Mouse (Mus musculus): ENCODE results near the gene Katna1. TPM values are rescaled to one million over a fixed set of nuclear protein-coding genes. Genes with fewer than 3 reads are reported as not detected.
"Not testable (repeated sequence)": the region's sequence is repeated elsewhere in the genome, so short reads cannot be mapped to it uniquely, and the experiment has no call there.

Katna1 gene
- 10 to 100 TPM; 16.7 to 16.9 TPM for total RNA-seq (2021)
- long read RNA-seq, experiment 1, transcript Katna1-201 (11 exons, 1,774 nt): major isoform, 16 of 23 reads
- long read RNA-seq, experiment 1, partial matches to known transcripts: 1 of 23 reads
- long read RNA-seq, experiment 1, other reads (novel, unspliced or antisense): 6 of 23 reads
- long read RNA-seq, experiment 2, transcript Katna1-201 (11 exons, 1,774 nt): major isoform, 15 of 22 reads
- long read RNA-seq, experiment 2, partial matches to known transcripts: 1 of 22 reads
- long read RNA-seq, experiment 2, other reads (novel, unspliced or antisense): 6 of 22 reads

- DNase-seq (ENCODE audit: low spot score in 2 of 2): peak; percentile 88 to 89
Observed at GRCm38 (mm10) chr10:7725751-7726500, at the start of gene Katna1. Gene Katna1, plus strand, starts transcription at chr10:7726000.

- DNase-seq (ENCODE audit: low spot score in 2 of 2): peak; percentile 90 to 93
Observed at GRCm38 (mm10) chr10:7680731-7681301, 45.0 kb upstream of the Katna1 start, which contains the start of the genes Pcmt1 and Lats1. Gene Pcmt1, minus strand, starts transcription at chr10:7681136. Gene Lats1, plus strand, starts transcription at chr10:7681214.

- peak; percentile 38 to 42 for DNase-seq (ENCODE audit: low spot score in 2 of 2)
Observed at GRCm38 (mm10) chr10:7681343-7682025, 44.3 kb upstream of the Katna1 start.

- no peak for DNase-seq (ENCODE audit: low spot score in 2 of 2)
Observed at GRCm38 (mm10) chr10:7682249-7682648, 43.6 kb upstream of the Katna1 start.

- no peak for DNase-seq (ENCODE audit: low spot score in 2 of 2)
Observed at GRCm38 (mm10) chr10:7686902-7687301, 38.9 kb upstream of the Katna1 start.

GRCm38 (mm10) chr10:7695286-7695685, 30.5 kb upstream of the Katna1 start:
- DNase-seq (ENCODE audit: low spot score in 2 of 2): no peak

GRCm38 (mm10) chr10:7700120-7700519, 25.7 kb upstream of the Katna1 start:
- DNase-seq (ENCODE audit: low spot score in 2 of 2): no peak

- no peak for DNase-seq (ENCODE audit: low spot score in 2 of 2)
Observed at GRCm38 (mm10) chr10:7702586-7702985, 23.2 kb upstream of the Katna1 start.

GRCm38 (mm10) chr10:7710121-7710520, 15.7 kb upstream of the Katna1 start:
- DNase-seq (ENCODE audit: low spot score in 2 of 2): no peak

GRCm38 (mm10) chr10:7712506-7712905, 13.3 kb upstream of the Katna1 start:
- DNase-seq (ENCODE audit: low spot score in 2 of 2): no peak

- DNase-seq (ENCODE audit: low spot score in 2 of 2): no peak
Observed at GRCm38 (mm10) chr10:7715056-7715455, 10.7 kb upstream of the Katna1 start.

GRCm38 (mm10) chr10:7726501-7726812, 657 bp downstream of the Katna1 start:
- no peak for DNase-seq (ENCODE audit: low spot score in 2 of 2)

GRCm38 (mm10) chr10:7727011-7727410, 1.2 kb downstream of the Katna1 start:
- DNase-seq (ENCODE audit: low spot score in 2 of 2): no peak

- no peak for DNase-seq (ENCODE audit: low spot score in 2 of 2)
Observed at GRCm38 (mm10) chr10:7731582-7731981, 5.8 kb downstream of the Katna1 start.

GRCm38 (mm10) chr10:7737122-7737521, 11.3 kb downstream of the Katna1 start:
- no peak for DNase-seq (ENCODE audit: low spot score in 2 of 2)

- DNase-seq (ENCODE audit: low spot score in 2 of 2): no peak
Observed at GRCm38 (mm10) chr10:7737914-7738313, 12.1 kb downstream of the Katna1 start.

- DNase-seq (ENCODE audit: low spot score in 2 of 2): not testable (repeated sequence)
Observed at GRCm38 (mm10) chr10:7745528-7745927, 19.7 kb downstream of the Katna1 start.

GRCm38 (mm10) chr10:7748752-7749151, 23.0 kb downstream of the Katna1 start:
- DNase-seq (ENCODE audit: low spot score in 2 of 2): no peak

- no peak for DNase-seq (ENCODE audit: low spot score in 2 of 2)
Observed at GRCm38 (mm10) chr10:7757544-7757943, 31.7 kb downstream of the Katna1 start.

- no peak for DNase-seq (ENCODE audit: low spot score in 2 of 2)
Observed at GRCm38 (mm10) chr10:7772346-7772745, 46.5 kb downstream of the Katna1 start.

GRCm38 (mm10) chr10:7772769-7773168, 47.0 kb downstream of the Katna1 start:
- no peak for DNase-seq (ENCODE audit: low spot score in 2 of 2)

- no peak for DNase-seq (ENCODE audit: low spot score in 2 of 2)
Observed at GRCm38 (mm10) chr10:7775421-7775820, 49.6 kb downstream of the Katna1 start.
